In genomic region chr10:84654731-84655130, GRCm38 (mm10) we compare ENCODE assay signal across 27 mouse cellular contexts.
"Had no signal": no experiment of that assay in that cellular context is flagged by ENCODE, and none has a peak within 500 bp of the region (broad histone marks: within the 10 kb centered on the region; RNA-seq: fewer than 3 reads in every experiment).

No protein-coding gene starts in this region.

- H3K27me3 ChIP-seq: heart, embryonic 13.5 days; heart, embryonic 15.5 days; hindbrain, embryonic 12.5 days; intestine, embryonic 15.5 days; limb, embryonic 13.5 days; limb, embryonic 15.5 days; liver, embryonic 12.5 days had no signal

- DNase-seq: forebrain, postnatal 0 days; gastrocnemius, postnatal 14 days; gastrocnemius, postnatal 36 days; heart, adult 2 months; heart, postnatal 14 days; heart, postnatal 4 days; kidney, adult 18-20 months; kidney, adult 8-10 months; kidney, postnatal 10 days; kidney, postnatal 25 days; kidney, postnatal 4 days; layer of hippocampus, adult 9-11 months; layer of hippocampus, postnatal 36 days; left cerebral cortex, postnatal 4 days had no signal

- H3K9ac ChIP-seq: forebrain, postnatal 0 days; heart, embryonic 13.5 days; heart, embryonic 15.5 days; hindbrain, embryonic 12.5 days; hindbrain, embryonic 14.5 days; intestine, embryonic 15.5 days; limb, embryonic 13.5 days; limb, embryonic 15.5 days; liver, embryonic 12.5 days had no signal

- H3K4me1 ChIP-seq: intestine, embryonic 15.5 days; limb, embryonic 13.5 days had no signal

- H3K27ac ChIP-seq: heart, adult 2 months; heart, embryonic 13.5 days; heart, embryonic 15.5 days; hindbrain, embryonic 10.5 days; hindbrain, embryonic 12.5 days; hindbrain, embryonic 14.5 days; intestine, embryonic 15.5 days; layer of hippocampus, adult 2 months; limb, embryonic 13.5 days; limb, embryonic 15.5 days; liver, embryonic 12.5 days had no signal

- ATAC-seq: forebrain, postnatal 0 days; hindbrain, embryonic 16.5 days; inflammation-experienced regulatory T-cells, adult 6 months; intestine, embryonic 15.5 days; intestine, postnatal 0 days; liver, embryonic 12.5 days had no signal

- H3K4me3 ChIP-seq: heart, adult 2 months; heart, embryonic 13.5 days; heart, embryonic 15.5 days; hindbrain, embryonic 10.5 days; hindbrain, embryonic 12.5 days; intestine, embryonic 15.5 days; layer of hippocampus, adult 2 months; limb, embryonic 13.5 days; limb, embryonic 15.5 days; liver, embryonic 12.5 days had no signal

- H3K4me2 ChIP-seq: heart, embryonic 13.5 days; heart, embryonic 15.5 days; hindbrain, embryonic 12.5 days; hindbrain, embryonic 14.5 days; intestine, embryonic 15.5 days; limb, embryonic 13.5 days; limb, embryonic 15.5 days; liver, embryonic 12.5 days had no signal

- H3K9me3 ChIP-seq: heart, embryonic 13.5 days; heart, embryonic 15.5 days; hindbrain, embryonic 10.5 days; hindbrain, embryonic 12.5 days; intestine, embryonic 15.5 days; limb, embryonic 13.5 days; limb, embryonic 15.5 days; liver, embryonic 12.5 days had no signal
